Mouse (Mus musculus): Measurements from ENCODE around the gene Dact2.

GRCm38 (mm10) chr17:14184192-14184814, 19.8 kb downstream of the Dact2 start:
- no peak for TF ChIP-seq CTCF (IDR thresholded peaks at IDR 0.05; ENCODE audit: low read depth, low read length)
- TF ChIP-seq POLR2A (IDR thresholded peaks at IDR 0.05; ENCODE audit: borderline replicate concordance, low read depth, low read length): no peak

Measured in bone marrow macrophage, adult 2 months (primary cell).